Mouse (Mus musculus) forebrain, embryonic 12.5 days (tissue): ENCODE results near the gene Gm11032. TPM values are rescaled to one million over a fixed set of nuclear protein-coding genes. Genes with fewer than 3 reads are reported as not detected.

Experiments
- ATAC-seq: fragments of 200-750 bp; cut with Nextera tagmentation; 2 replicates; pipeline ENCODE4 v1.8.0; 2017; ENCODE audit warnings: moderate TSS enrichment; ENCODE audit not compliant: low FRiP score
- H3K27ac ChIP-seq: fragments of 300-500 bp; sonication (generic); 2 replicates; pipeline ENCODE4 v1.5.1; 2016; ENCODE audit warnings: mild to moderate bottlenecking
- H3K27me3 ChIP-seq: fragments of 300-500 bp; sonication (generic); 2 replicates; pipeline ENCODE4 v1.6.1; 2016; ENCODE audit warnings: mild to moderate bottlenecking
- H3K36me3 ChIP-seq: fragments of 300-500 bp; sonication (generic); replicated peaks from 2 replicates; pipeline ENCODE4 v1.6.1; 2016; ENCODE audit warnings: mild to moderate bottlenecking
- H3K4me1 ChIP-seq: fragments of 300-500 bp; sonication (generic); 2 replicates; pipeline ENCODE4 v1.6.1; 2016
- H3K4me2 ChIP-seq: fragments of 300-500 bp; sonication (generic); 2 replicates; pipeline ENCODE4 v1.6.1; 2016; ENCODE audit warnings: mild to moderate bottlenecking, moderate library complexity
- H3K4me3 ChIP-seq: fragments of 300-500 bp; sonication (generic); replicated peaks from 2 replicates; pipeline ENCODE4 v1.5.1; 2016; ENCODE audit warnings: mild to moderate bottlenecking
- H3K9ac ChIP-seq: fragments of 300-500 bp; sonication (generic); 2 replicates; pipeline ENCODE4 v1.6.1; 2016; ENCODE audit warnings: mild to moderate bottlenecking
- H3K9me3 ChIP-seq: fragments of 300-500 bp; sonication (generic); 2 replicates; pipeline ENCODE4 v1.6.1; 2016
- WGBS: fragments of 180-500 bp; shearing (Covaris S2); methylation state at CpG from one replicate; pipeline ENCODE4 v1.1.7; 2016; 5-methylcytosine and 5-hydroxymethylcytosine counted together
- polyA plus RNA-seq: library from polyadenylated mRNA; unstranded; fragments of >200 nt; fragmentation: Nextera tagmentation; extraction: Ambion mirVana; gene quantifications from 2 replicates; pipeline ENCODE4 v1.2.1, GENCODE M21; 2016

Gene Gm11032
- polyA plus RNA-seq, 1 experiment from 2014 or later, result not detected

GRCm38 (mm10) chr11:4661324-4661723 lies 41.5 kb downstream of the Gm11032 start:
- WGBS, result 89% methylated on average over 4 of the region's 4 CpGs
- Histone ChIP-seq H3K4me3 (no peak overlapping the region), H3K9ac (no peak overlapping the region), H3K27ac (no peak overlapping the region), H3K4me2 (no peak overlapping the region), H3K27me3 (no peaks in the 10 kb centered on the region), H3K9me3 (no peaks in the 10 kb centered on the region), H3K36me3 (peaks cover 37% of the 10 kb centered on the region), H3K4me1 (no peaks in the 10 kb centered on the region)
- no peak for ATAC-seq

- Histone ChIP-seq H3K36me3 (peaks cover 38% of the 10 kb centered on the region), H3K9ac (no peak overlapping the region)
These were observed 42.1 kb downstream of the Gm11032 start for GRCm38 (mm10) chr11:4661871-4662495.

DNA sequence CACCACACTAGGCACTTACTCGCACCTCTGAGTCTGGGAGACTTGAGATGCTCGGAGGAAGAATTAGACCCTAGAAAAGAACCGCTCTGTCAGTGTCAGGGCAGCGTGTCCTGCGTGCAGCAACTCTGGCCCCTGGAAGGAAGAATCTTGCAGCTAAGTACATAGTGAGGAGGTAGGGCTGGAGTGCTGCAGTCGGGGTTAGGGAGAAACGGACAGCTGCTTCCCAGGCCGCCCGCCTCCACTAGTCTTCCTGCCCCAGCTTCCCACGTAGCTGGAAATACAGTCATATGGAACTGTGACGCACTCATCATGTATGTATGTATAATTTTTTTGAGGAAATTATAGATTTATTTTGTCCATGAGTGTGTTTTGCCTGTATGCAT lies 42.6 kb downstream of the Gm11032 start:
- no peaks in the 10 kb centered on the region for H3K27me3 ChIP-seq
- no peaks in the 10 kb centered on the region for H3K4me1 ChIP-seq
- H3K36me3 ChIP-seq, result peaks cover 41% of the 10 kb centered on the region
- 93% methylated on average over 11 of the region's 11 CpGs for WGBS
- no peak overlapping the region for H3K27ac ChIP-seq
- no peak overlapping the region for H3K4me2 ChIP-seq
- no peak overlapping the region for H3K9ac ChIP-seq
- H3K9me3 ChIP-seq, result no peaks in the 10 kb centered on the region
- ATAC-seq, result no peak
- H3K4me3 ChIP-seq, result no peak overlapping the region

More at GRCm38 (mm10) chr11:4661871-4662495, 42.1 kb downstream of the Gm11032 start:
- H3K27me3 ChIP-seq, result no peaks in the 10 kb centered on the region
- H3K27ac ChIP-seq, result no peak overlapping the region
- WGBS, result 88% methylated on average over 10 of the region's 10 CpGs
- no peak overlapping the region for H3K4me2 ChIP-seq
- no peaks in the 10 kb centered on the region for H3K4me1 ChIP-seq
- no peak overlapping the region for H3K4me3 ChIP-seq
- H3K9me3 ChIP-seq, result no peaks in the 10 kb centered on the region
- no peak for ATAC-seq

Other genes with a start within 250 kb of the Gm11032 start
- gene Hormad2, start 179.0 kb upstream of the Gm11032 start, polyA plus RNA-seq, result not detected in 2 replicates
- 46.5 and 50.1 TPM in 2 replicates for gene Mtmr3, start 25.2 kb upstream of the Gm11032 start, polyA plus RNA-seq
- 32.6 TPM in 2 replicates for gene Ascc2, start 17.7 kb downstream of the Gm11032 start, polyA plus RNA-seq
- gene Uqcr10, start 84.3 kb downstream of the Gm11032 start, polyA plus RNA-seq, result 510 and 566 TPM in 2 replicates
- 74.0 and 75.0 TPM in 2 replicates for gene Zmat5, start 84.6 kb downstream of the Gm11032 start, polyA plus RNA-seq
- gene Cabp7, start 126.7 kb downstream of the Gm11032 start, polyA plus RNA-seq, result 0.62 and 0.64 TPM in 2 replicates
- gene Nf2, start 229.5 kb downstream of the Gm11032 start, polyA plus RNA-seq, result 72.1 and 75.6 TPM in 2 replicates